Mouse (Mus musculus) embryonic fibroblast, embryonic 13.5 days (primary cell): ENCODE data around the gene Galm.

Experiments
- CTCF ChIP-seq: IDR thresholded peaks from 2 replicates; pipeline ENCODE4 v1.5.1; 2011; ENCODE audit warnings: mild to moderate bottlenecking, control low read depth, low read length, moderate library complexity, borderline replicate concordance; ENCODE audit not compliant: insufficient read depth
- POLR2A ChIP-seq: IDR thresholded peaks from 2 replicates; pipeline ENCODE4 v1.6.1; 2011; ENCODE audit warnings: low read depth, mild to moderate bottlenecking, control low read depth, low read length, moderate library complexity

GRCm38 (mm10) chr17:80157489-80157888, 30.2 kb downstream of the Galm start:
- TF ChIP-seq CTCF (no peak), POLR2A (no peak)
